Mouse (Mus musculus) left cerebral cortex, postnatal 14 days (tissue): ENCODE results near the gene Uox. TPM values are rescaled to one million over a fixed set of nuclear protein-coding genes. Genes with fewer than 3 reads are reported as not detected.

Experiments used
- DNase-seq, 2 experiments: peaks; one replicate each; pipeline ENCODE4 v3.0.0; 2021 to 2022; ENCODE audit warnings: low spot score in 2 of 2, mixed read lengths in 1 of 2
- intact Hi-C: fragments of 180-260 bp; cut with DNase I; formaldehyde crosslinking; loops from one replicate; pipeline ENCODE4 v1.15.1; 2025
- long read RNA-seq, 2 experiments: library from polyadenylated mRNA; stranded (forward); transcript quantifications; one replicate each; pipeline ENCODE4 v2.0.0; 2021
- total RNA-seq, 2 experiments: library from RNA; stranded (reverse); gene quantifications; 2 replicates each; pipeline ENCODE4 v1.2.3; 2021

The Uox gene
- total RNA-seq: 1 to 10 TPM in 1 of 2 experiments, under 1 TPM in 1; 0.76 to 1.3 TPM
- long read RNA-seq, experiment 1, partial matches to known transcripts: 2 of 2 reads
- long read RNA-seq, experiment 1, other reads (novel, unspliced or antisense): 0 of 2 reads
- long read RNA-seq, experiment 2, partial matches to known transcripts: 0 of 2 reads
- long read RNA-seq, experiment 2, other reads (novel, unspliced or antisense): 2 of 2 reads

- DNase-seq: no peak
- intact Hi-C loops: no loop called here
These were observed at the start of gene Uox for GRCm38 (mm10) chr3:146570148-146570782. TSS of gene Uox (plus strand) at chr3:146570426.

- intact Hi-C loops: loop anchor here (5.0 kb wide), 2 partner anchors 36 to 261 kb away; no protein-coding TSS in a partner anchor
- DNase-seq: peak; percentile 91 to 93
These were observed 49.2 kb upstream of the Uox start, which contains the start of gene Rpf1 for GRCm38 (mm10) chr3:146520798-146521651. TSS of gene Rpf1 (minus strand) at chr3:146521429.

- DNase-seq: no peak
- intact Hi-C loops: loop anchor here (5.0 kb wide), 2 partner anchors 36 to 261 kb away; no protein-coding TSS in a partner anchor
These were observed 48.6 kb upstream of the Uox start for GRCm38 (mm10) chr3:146521652-146522020.

GRCm38 (mm10) chr3:146528335-146528734, 41.9 kb upstream of the Uox start:
- intact Hi-C loops: no loop called here
- DNase-seq: no peak

GRCm38 (mm10) chr3:146534986-146535385, 35.2 kb upstream of the Uox start:
- DNase-seq: no peak
- intact Hi-C loops: no loop called here

GRCm38 (mm10) chr3:146540521-146541273, 29.5 kb upstream of the Uox start:
- intact Hi-C loops: no loop called here
- no peak for DNase-seq

GRCm38 (mm10) chr3:146543632-146544031, 26.6 kb upstream of the Uox start:
- intact Hi-C loops: no loop called here
- no peak for DNase-seq

GRCm38 (mm10) chr3:146554816-146555215, 15.4 kb upstream of the Uox start:
- intact Hi-C loops: loop anchor here (5.0 kb wide), 1 partner anchor 33 kb away; the partner anchor contains the start of gene Rpf1
- no peak for DNase-seq

GRCm38 (mm10) chr3:146556567-146556966, 13.7 kb upstream of the Uox start:
- DNase-seq: no peak
- intact Hi-C loops: loop anchor here (5.0 kb wide), 1 partner anchor 34 kb away; the partner anchor contains the start of gene Rpf1

GRCm38 (mm10) chr3:146557507-146557906, 12.7 kb upstream of the Uox start:
- DNase-seq: peak; percentile 42 to 61
- intact Hi-C loops: loop anchor here (5.0 kb wide), 1 partner anchor 35 kb away; the partner anchor contains the start of gene Rpf1

GRCm38 (mm10) chr3:146562936-146563335, 7.3 kb upstream of the Uox start:
- intact Hi-C loops: loop anchor here (5.0 to 10.0 kb wide), 4 partner anchors 172 to 352 kb away; no protein-coding TSS in a partner anchor

GRCm38 (mm10) chr3:146564268-146565064, 5.8 kb upstream of the Uox start:
- intact Hi-C loops: loop anchor here (5.0 to 10.0 kb wide), 4 partner anchors 170 to 350 kb away; no protein-coding TSS in a partner anchor
- DNase-seq: peak; percentile 91 to 94

More at GRCm38 (mm10) chr3:146562936-146563335, 7.3 kb upstream of the Uox start:
- no peak for DNase-seq

- intact Hi-C loops: loop anchor here (10.0 kb wide), 2 partner anchors 170 to 350 kb away; no protein-coding TSS in a partner anchor
- DNase-seq: no peak
These were observed 5.2 kb upstream of the Uox start for GRCm38 (mm10) chr3:146565065-146565411.

GRCm38 (mm10) chr3:146567366-146567765, 2.9 kb upstream of the Uox start:
- intact Hi-C loops: loop anchor here (10.0 kb wide), 2 partner anchors 167 to 347 kb away; no protein-coding TSS in a partner anchor

GRCm38 (mm10) chr3:146567884-146568530, 2.2 kb upstream of the Uox start:
- intact Hi-C loops: loop anchor here (2.0 to 10.0 kb wide), 3 partner anchors 55 to 347 kb away; no protein-coding TSS in a partner anchor
- DNase-seq: no peak

More at GRCm38 (mm10) chr3:146567366-146567765, 2.9 kb upstream of the Uox start:
- DNase-seq: no peak

GRCm38 (mm10) chr3:146569594-146569993, 632 bp upstream of the Uox start:
- no peak for DNase-seq
- intact Hi-C loops: loop anchor here (2.0 to 10.0 kb wide), 3 partner anchors 53 to 345 kb away; no protein-coding TSS in a partner anchor

- intact Hi-C loops: no loop called here
- no peak for DNase-seq
These were observed 713 bp downstream of the Uox start for GRCm38 (mm10) chr3:146570939-146571338.
